Mouse (Mus musculus) left cerebral cortex, adult 8-10 months (tissue): ENCODE data around the gene Miga1. TPM values are rescaled to one million over a fixed set of nuclear protein-coding genes. Genes with fewer than 3 reads are reported as not detected.

Experiments
- DNase-seq, 2 experiments: peaks; one replicate each; pipeline ENCODE4 v3.0.0; 2022; ENCODE audit warnings: low spot score in 2 of 2
- total RNA-seq, 4 experiments: library from RNA; stranded (reverse); gene quantifications; 2 replicates each; pipeline ENCODE4 v1.2.4; 2022

Gene Miga1
- total RNA-seq, 4 experiments from 2014 or later: 82.5 to 93.1 (median 87.5) TPM

GRCm38 (mm10) chr3:152245273-152245910, 94.8 kb downstream of the Miga1 start:
- no peak for DNase-seq

- no peak for DNase-seq
Observed at GRCm38 (mm10) chr3:152243304-152243703, 96.9 kb downstream of the Miga1 start.

- DNase-seq: no peak
Observed at GRCm38 (mm10) chr3:152241098-152241497, 99.1 kb downstream of the Miga1 start.

- no peak for DNase-seq
Observed at GRCm38 (mm10) chr3:152239592-152239991, 100.6 kb downstream of the Miga1 start.

- no peak for DNase-seq
Observed at GRCm38 (mm10) chr3:152238836-152239235, 101.4 kb downstream of the Miga1 start.

GRCm38 (mm10) chr3:152235805-152236204, 104.4 kb downstream of the Miga1 start:
- DNase-seq: no peak

- DNase-seq: no peak
Observed at GRCm38 (mm10) chr3:152235238-152235637, 105.0 kb downstream of the Miga1 start.

- DNase-seq: no peak
Observed at GRCm38 (mm10) chr3:152231333-152232100, 108.7 kb downstream of the Miga1 start.

GRCm38 (mm10) chr3:152229271-152229670, 110.9 kb downstream of the Miga1 start:
- no peak for DNase-seq

GRCm38 (mm10) chr3:152228843-152229242, 111.4 kb downstream of the Miga1 start:
- DNase-seq: no peak

GRCm38 (mm10) chr3:152225906-152226305, 114.3 kb downstream of the Miga1 start:
- DNase-seq: no peak

GRCm38 (mm10) chr3:152224918-152225317, 115.3 kb downstream of the Miga1 start:
- DNase-seq: no peak

Other genes with a start within 250 kb of the Miga1 start
- 1 to 10 TPM; 3.3 to 6.7 (median 5.0) TPM for gene Gipc2, start 174.2 kb downstream of the Miga1 start, total RNA-seq
- gene Dnajb4, start 130.1 kb downstream of the Miga1 start, total RNA-seq: 10 to 100 TPM; 62.7 to 70.1 (median 65.9) TPM
- 100 to 1,000 TPM in 3 of 4 experiments, 10 to 100 TPM in 1; 98.9 to 115 (median 104) TPM for gene Fubp1, start 130.0 kb downstream of the Miga1 start, total RNA-seq
- 1 to 10 TPM; 6.5 to 9.8 (median 7.7) TPM for gene Nexn, start 74.1 kb downstream of the Miga1 start, total RNA-seq
- 100 to 1,000 TPM; 129 to 150 (median 142) TPM for gene Usp33, start 6.1 kb upstream of the Miga1 start, total RNA-seq
- gene Zzz3, start 55.1 kb upstream of the Miga1 start, total RNA-seq: 10 to 100 TPM; 48.1 to 52.1 (median 49.2) TPM